In the genomic region with DNA sequence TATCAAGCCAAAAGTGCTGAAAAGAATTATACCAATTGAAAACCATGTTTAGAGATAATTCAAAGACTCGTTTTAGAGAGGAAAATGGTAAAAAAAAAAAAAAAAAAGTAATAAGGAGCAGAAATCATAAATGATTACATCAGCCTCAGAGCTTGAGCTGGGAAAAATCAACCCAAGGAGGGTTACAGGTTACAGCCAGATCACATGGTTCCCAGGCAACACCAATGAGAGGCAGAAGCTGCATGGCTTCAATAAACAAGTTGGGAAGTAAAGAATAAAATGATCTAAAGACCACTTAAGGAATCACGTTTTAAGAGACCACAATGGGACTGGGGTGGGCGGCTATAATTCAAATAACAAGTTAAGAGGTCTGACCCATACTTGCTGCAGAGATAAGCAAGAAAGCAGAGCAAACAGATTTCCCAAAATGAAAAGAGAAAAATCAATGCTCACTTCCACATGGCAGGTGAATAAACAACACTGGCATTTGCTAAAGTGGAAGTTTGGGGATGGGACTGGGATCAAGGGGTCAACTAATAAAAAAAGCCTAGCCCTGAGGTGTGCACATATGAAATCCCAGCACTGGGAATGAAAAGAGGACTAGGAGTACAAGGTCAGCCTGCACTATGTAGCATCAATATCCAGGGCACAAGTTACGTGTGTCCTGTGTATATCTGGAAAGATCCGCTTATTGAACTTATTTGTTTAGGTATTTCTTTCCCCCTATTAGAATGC, we compare ENCODE assay signal across 8 mouse cellular contexts. TPM values are rescaled to one million over a fixed set of nuclear protein-coding genes. Genes with fewer than 3 reads are reported as not detected.
DNase-seq lines count a peak whose midpoint lies in the region; ATAC-seq and TF ChIP-seq lines count a peak whose summit lies in the region.

No protein-coding gene starts in this region.

- H3K79me2 ChIP-seq in MEL (ENCODE audit: control insufficient read depth, insufficient read depth, low read length, poor library complexity), result peaks cover 21% of the 10 kb centered on the region

- peak overlapping the region; percentile 89 for H3K4me3 ChIP-seq in heart, embryonic 11.5 days (ENCODE audit: low read depth, low read length)
- H3K4me3 ChIP-seq in MEL (ENCODE audit: control insufficient read depth in 1 of 2, insufficient read depth in 1 of 2, low read depth in 2 of 2, low read length in 2 of 2), result peak overlapping the region; percentile 92 to 100
- peak overlapping the region; percentile 92 for H3K4me3 ChIP-seq in hindbrain, embryonic 12.5 days
- H3K4me3 ChIP-seq in midbrain, embryonic 11.5 days (ENCODE audit: low read depth, low read length), result peak overlapping the region; percentile 90

- TF ChIP-seq CTCF in MEL (IDR thresholded peaks at IDR 0.05 in 2 of 3, conservative IDR thresholded peaks at IDR 0.05 in 1 of 3; ENCODE audit: control insufficient read depth in 1 of 3, insufficient read depth in 1 of 3, low read depth in 2 of 3, low read length in 3 of 3, poor library complexity in 1 of 3, severe bottlenecking in 1 of 3), result no peak

- no peak overlapping the region for H3K27ac ChIP-seq in heart, embryonic 11.5 days (ENCODE audit: low read depth, low read length)
- H3K27ac ChIP-seq in MEL (ENCODE audit: control insufficient read depth, low read depth, low read length), result no peak overlapping the region
- H3K27ac ChIP-seq in hindbrain, embryonic 12.5 days, result no peak overlapping the region
- H3K27ac ChIP-seq in midbrain, embryonic 11.5 days (ENCODE audit: low read depth, low read length), result no peak overlapping the region

- no peak overlapping the region for H3K9ac ChIP-seq in heart, embryonic 11.5 days (ENCODE audit: low read depth, low read length)
- H3K9ac ChIP-seq in MEL (ENCODE audit: control insufficient read depth, low read depth, low read length, poor library complexity, severe bottlenecking), result peak overlapping the region; percentile 98
- H3K9ac ChIP-seq in hindbrain, embryonic 12.5 days, result peak overlapping the region; percentile 90
- H3K9ac ChIP-seq in midbrain, embryonic 11.5 days (ENCODE audit: low read length), result peak overlapping the region; percentile 93; the same call in 1 of the 2 replicates

- ATAC-seq in heart, embryonic 11.5 days (replicated peaks; ENCODE audit: insufficient number of reproducible peaks, low FRiP score, low TSS enrichment), result no peak
- ATAC-seq in hindbrain, embryonic 12.5 days (ENCODE audit: low FRiP score), result no peak
- ATAC-seq in midbrain, embryonic 11.5 days (ENCODE audit: low FRiP score), result no peak
- no peak for ATAC-seq in megakaryocyte-erythroid progenitor cell, adult 5-6 weeks (replicated peaks; ENCODE audit: low FRiP score, low TSS enrichment, poor library complexity, severe bottlenecking)

- peaks cover 6% of the 10 kb centered on the region for H3K4me1 ChIP-seq in heart, embryonic 11.5 days (ENCODE audit: control insufficient read depth, insufficient read depth, low read length)
- H3K4me1 ChIP-seq in MEL (ENCODE audit: control insufficient read depth in 1 of 2, insufficient read depth in 2 of 2, low read length in 2 of 2), result peaks cover 9 to 11% of the 10 kb centered on the region in 2 experiments; a peak in 3 of 4 replicates
- H3K4me1 ChIP-seq in hindbrain, embryonic 12.5 days, result peaks cover 17% of the 10 kb centered on the region
- peaks cover 10% of the 10 kb centered on the region; the same call in 1 of the 2 replicates for H3K4me1 ChIP-seq in midbrain, embryonic 11.5 days (ENCODE audit: control insufficient read depth, insufficient read depth, low read length)

- DNase-seq in heart, postnatal 4 days, result no peak
- peak; percentile 20 for DNase-seq in MEL (ENCODE audit: low read depth, low spot score)
- DNase-seq in midbrain, embryonic 11.5 days (ENCODE audit: low spot score, missing footprints), result peak; percentile 84
- no peak for DNase-seq in layer of hippocampus, adult 18-20 months (ENCODE audit: low spot score in 2 of 2)
- no peak for DNase-seq in left cerebral cortex, postnatal 25 days (ENCODE audit: low spot score in 2 of 2)

- no peak for TF ChIP-seq EP300 in MEL (IDR thresholded peaks at IDR 0.05; ENCODE audit: low read depth in 1 of 2, low read length in 2 of 2)

- no peaks in the 10 kb centered on the region for H3K9me3 ChIP-seq in heart, embryonic 11.5 days (replicated peaks; ENCODE audit: control insufficient read depth, low read length)
- no peaks in the 10 kb centered on the region for H3K9me3 ChIP-seq in MEL (replicated peaks; ENCODE audit: insufficient read depth, low read length)
- H3K9me3 ChIP-seq in hindbrain, embryonic 12.5 days (replicated peaks), result no peaks in the 10 kb centered on the region
- no peaks in the 10 kb centered on the region for H3K9me3 ChIP-seq in midbrain, embryonic 11.5 days (ENCODE audit: control insufficient read depth, low read length)

- TF ChIP-seq POLR2A in MEL (IDR thresholded peaks at IDR 0.05; ENCODE audit: control insufficient read depth in 1 of 2, insufficient read depth in 1 of 2, low read depth in 1 of 2, low read length in 2 of 2, poor library complexity in 1 of 2), result no peak

- intact Hi-C loops in left cerebral cortex, postnatal 25 days (cut with DNase I), result no loop called here

- H3K36me3 ChIP-seq in heart, embryonic 11.5 days (ENCODE audit: control insufficient read depth, insufficient read depth, low read length), result no peaks in the 10 kb centered on the region
- H3K36me3 ChIP-seq in MEL (ENCODE audit: control insufficient read depth in 1 of 2, insufficient read depth in 2 of 2, low read length in 2 of 2), result peaks cover 13 to 18% of the 10 kb centered on the region in 2 experiments
- H3K36me3 ChIP-seq in hindbrain, embryonic 12.5 days, result peaks cover 10% of the 10 kb centered on the region
- H3K36me3 ChIP-seq in midbrain, embryonic 11.5 days (ENCODE audit: control insufficient read depth, insufficient read depth, low read length), result peaks cover 4% of the 10 kb centered on the region; the same call in 1 of the 2 replicates

- TF ChIP-seq RAD21 in MEL (IDR thresholded peaks at IDR 0.05; ENCODE audit: low read depth, low read length), result no peak

- H3K4me2 ChIP-seq in heart, embryonic 11.5 days, result peak overlapping the region; percentile 68
- peak overlapping the region; percentile 82 for H3K4me2 ChIP-seq in hindbrain, embryonic 12.5 days (replicated peaks)
- H3K4me2 ChIP-seq in midbrain, embryonic 11.5 days, result peak overlapping the region; percentile 71

- no peaks in the 10 kb centered on the region for H3K27me3 ChIP-seq in heart, embryonic 11.5 days (ENCODE audit: control insufficient read depth, insufficient read depth, low read length)
- H3K27me3 ChIP-seq in MEL (ENCODE audit: control insufficient read depth in 1 of 2, insufficient read depth in 2 of 2, low read length in 2 of 2), result no peaks in the 10 kb centered on the region
- H3K27me3 ChIP-seq in hindbrain, embryonic 12.5 days, result no peaks in the 10 kb centered on the region
- H3K27me3 ChIP-seq in midbrain, embryonic 11.5 days (ENCODE audit: control insufficient read depth, insufficient read depth, low read length), result no peaks in the 10 kb centered on the region

- WGBS in heart, embryonic 11.5 days (ENCODE audit: insufficient replicate concordance), result 69% methylated on average over 5 of the region's 5 CpGs
- 78% methylated on average over 5 of the region's 5 CpGs for WGBS in hindbrain, embryonic 12.5 days
- WGBS in midbrain, embryonic 11.5 days, result 75% methylated on average over 5 of the region's 5 CpGs

TF ChIP-seq in MEL, 35 proteins besides CTCF, POLR2A, EP300 and RAD21:
- TF ChIP-seq MXI1 (IDR thresholded peaks at IDR 0.05; ENCODE audit: low read depth, low read length), result no peak
- TF ChIP-seq TCF12 (IDR thresholded peaks at IDR 0.05; ENCODE audit: low read depth, low read length), result no peak
- TF ChIP-seq KAT2A (conservative IDR thresholded peaks at IDR 0.05; ENCODE audit: low read depth, low read length), result no peak
- TF ChIP-seq ZMIZ1 (IDR thresholded peaks at IDR 0.05; ENCODE audit: low read depth, low read length), result no peak
- TF ChIP-seq TBP (IDR thresholded peaks at IDR 0.05; ENCODE audit: low read depth, low read length), result no peak
- TF ChIP-seq MYB (IDR thresholded peaks at IDR 0.05; ENCODE audit: low read depth, low read length), result no peak
- 0 out of 2 replicates have a peak, but pooled peaks have one; percentile 17 for TF ChIP-seq USF1 (IDR thresholded peaks at IDR 0.05; ENCODE audit: low read depth, low read length)
- TF ChIP-seq UBTF (IDR thresholded peaks at IDR 0.05; ENCODE audit: borderline replicate concordance, insufficient read depth, low read depth, low read length), result no peak

RNA-seq across cellular contexts. Expression of gene Dhx36, which starts 1.5 kb away (rescaled TPM):
- polyA plus RNA-seq in heart, embryonic 11.5 days (2014; fragmentation: Nextera tagmentation; extraction: Ambion mirVana), result 27.0 and 27.7 TPM in 2 replicates
- 10 to 100 TPM; 29.1 to 30.4 TPM for total RNA-seq in heart, postnatal 4 days (2021)
- total RNA-seq in MEL (2012; rRNA removed), result 26.4 and 26.7 TPM in 2 replicates
- 10 to 100 TPM in 1 of 2 experiments, not detected in 1; 17.7 TPM for polyA plus RNA-seq in MEL (2012; ENCODE audit: insufficient read depth in 1 of 2, insufficient read length in 2 of 2, low read depth in 1 of 2, low replicate concordance in 2 of 2, missing spikeins in 1 of 2)
- polyA plus RNA-seq in hindbrain, embryonic 12.5 days (2016; fragmentation: Nextera tagmentation; extraction: Ambion mirVana), result 55.7 and 56.4 TPM in 2 replicates
- 50.5 and 56.0 TPM in 2 replicates for polyA plus RNA-seq in midbrain, embryonic 11.5 days (2014; fragmentation: Nextera tagmentation; extraction: Ambion mirVana)
- total RNA-seq in layer of hippocampus, adult 18-20 months (2021), result 10 to 100 TPM; 52.3 to 53.6 TPM
- total RNA-seq in left cerebral cortex, postnatal 25 days (2021), result 10 to 100 TPM; 55.9 to 57.7 TPM
- total RNA-seq in megakaryocyte-erythroid progenitor cell, adult 5-6 weeks (2014; fragmentation: Nextera tagmentation), result 35.0 and 46.2 TPM in 2 replicates
- 39.4 and 49.5 TPM in 2 replicates for total RNA-seq in megakaryocyte-erythroid progenitor cell, adult 5-6 weeks (2017)

Comparison
In these comparisons a context has a peak if more than half of its experiments do, and no peak if none do; other contexts are left out.
1. DNase-seq: peak in MEL (single experiment) and midbrain, embryonic 11.5 days (single experiment); none in heart, postnatal 4 days (single experiment), layer of hippocampus, adult 18-20 months (0 of 2) and left cerebral cortex, postnatal 25 days (0 of 2).
2. Peak in every context shown above with its lines, with median percentiles within 50 percentile points of each other: H3K4me2 ChIP-seq and H3K4me3 ChIP-seq.